Mouse (Mus musculus) hematopoietic stem cell, adult 5-6 weeks (primary cell): ENCODE results near the gene Cds1. TPM values are rescaled to one million over a fixed set of nuclear protein-coding genes. Genes with fewer than 3 reads are reported as not detected.
"Not testable (repeated sequence)": the region's sequence is repeated elsewhere in the genome, so short reads cannot be mapped to it uniquely, and the experiment has no call there.

ENCODE experiments used
- ATAC-seq, 2 experiments: fragments of 125-278 bp in 1 of 2; replicated peaks in 1 of 2; 2 replicates each; pipeline ENCODE4 v1.8.0; 2016 to 2017; ENCODE audit warnings: inconsistent platforms in 2 of 2, mild to moderate bottlenecking in 2 of 2, moderate number of reproducible peaks in 2 of 2, low read depth in 1 of 2, moderate TSS enrichment in 1 of 2; ENCODE audit not compliant: low FRiP score in 2 of 2, poor library complexity in 2 of 2, severe bottlenecking in 2 of 2, insufficient read depth in 1 of 2, low TSS enrichment in 1 of 2
- total RNA-seq: library from RNA; stranded (forward); fragments of 172-1452, 232-1000 nt; gene quantifications from 2 replicates; pipeline ENCODE4 v1.2.3, GENCODE M21; 2017

Cds1 gene
- total RNA-seq, 1 experiment from 2014 or later, result 16.2 TPM

- no peak for ATAC-seq
Observed at GRCm38 (mm10) chr5:101819216-101819615, 54.3 kb downstream of the Cds1 start.

- ATAC-seq, result no peak
Observed at GRCm38 (mm10) chr5:101819844-101820243, 54.9 kb downstream of the Cds1 start.

GRCm38 (mm10) chr5:101821052-101821451 lies 56.1 kb downstream of the Cds1 start:
- ATAC-seq, result no peak

DNA sequence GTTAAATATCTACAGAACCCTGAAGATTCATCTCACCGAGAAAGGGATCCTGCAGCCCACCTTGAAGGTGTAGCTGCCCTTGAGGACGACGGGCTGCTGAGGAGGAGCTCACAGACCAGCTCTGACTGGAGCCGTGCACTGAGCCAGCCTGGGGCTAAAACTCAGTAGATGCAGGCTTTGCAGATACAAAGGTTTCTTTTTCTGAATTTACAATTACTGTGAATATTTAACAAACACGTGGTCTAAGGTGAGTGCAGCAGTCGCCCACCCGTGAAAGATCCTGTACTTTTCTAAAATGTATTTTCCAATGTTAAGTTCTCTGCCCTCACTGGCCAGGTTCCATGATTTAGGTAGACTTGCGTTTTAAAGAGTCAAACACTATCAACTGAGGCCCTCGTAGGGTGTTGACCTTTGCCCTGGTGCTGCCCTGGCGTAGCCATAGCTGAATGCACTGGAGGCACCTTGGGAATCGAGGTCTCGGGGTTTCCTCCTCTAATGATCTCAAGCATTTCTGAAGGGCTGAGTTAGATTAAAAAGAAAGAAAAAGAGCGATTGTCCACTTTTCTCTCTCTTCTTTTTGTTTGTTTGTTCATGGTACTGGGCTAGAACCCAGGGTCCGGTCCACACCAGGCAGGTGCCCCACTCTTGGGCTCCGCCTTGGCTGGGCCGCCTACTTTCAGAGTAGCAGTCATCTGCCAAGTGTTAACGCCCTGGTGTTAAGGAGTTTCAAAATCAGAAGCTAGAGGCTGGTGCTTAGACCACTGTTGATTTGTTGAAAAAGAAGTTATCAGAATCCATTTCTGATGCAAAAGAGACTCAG lies 56.8 kb downstream of the Cds1 start:
- no peak for ATAC-seq

DNA sequence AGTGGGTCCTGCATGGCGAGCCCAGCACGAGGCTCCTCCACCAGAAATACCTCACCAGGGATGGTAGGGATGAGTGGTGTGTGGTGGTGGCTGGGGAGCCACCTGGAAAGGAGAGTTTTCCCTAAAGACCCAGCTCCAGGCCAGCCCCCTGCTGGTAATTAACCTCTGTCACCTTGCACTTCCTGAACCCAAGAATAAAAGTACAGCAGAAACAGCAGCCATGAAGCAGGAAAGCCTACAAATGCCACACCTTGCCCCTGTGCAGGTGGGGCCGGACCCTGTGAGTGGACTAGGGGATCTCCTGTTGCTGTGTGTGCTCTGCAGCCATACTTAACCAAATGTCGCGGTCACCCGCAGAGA lies 57.4 kb downstream of the Cds1 start:
- ATAC-seq, result no peak

DNA sequence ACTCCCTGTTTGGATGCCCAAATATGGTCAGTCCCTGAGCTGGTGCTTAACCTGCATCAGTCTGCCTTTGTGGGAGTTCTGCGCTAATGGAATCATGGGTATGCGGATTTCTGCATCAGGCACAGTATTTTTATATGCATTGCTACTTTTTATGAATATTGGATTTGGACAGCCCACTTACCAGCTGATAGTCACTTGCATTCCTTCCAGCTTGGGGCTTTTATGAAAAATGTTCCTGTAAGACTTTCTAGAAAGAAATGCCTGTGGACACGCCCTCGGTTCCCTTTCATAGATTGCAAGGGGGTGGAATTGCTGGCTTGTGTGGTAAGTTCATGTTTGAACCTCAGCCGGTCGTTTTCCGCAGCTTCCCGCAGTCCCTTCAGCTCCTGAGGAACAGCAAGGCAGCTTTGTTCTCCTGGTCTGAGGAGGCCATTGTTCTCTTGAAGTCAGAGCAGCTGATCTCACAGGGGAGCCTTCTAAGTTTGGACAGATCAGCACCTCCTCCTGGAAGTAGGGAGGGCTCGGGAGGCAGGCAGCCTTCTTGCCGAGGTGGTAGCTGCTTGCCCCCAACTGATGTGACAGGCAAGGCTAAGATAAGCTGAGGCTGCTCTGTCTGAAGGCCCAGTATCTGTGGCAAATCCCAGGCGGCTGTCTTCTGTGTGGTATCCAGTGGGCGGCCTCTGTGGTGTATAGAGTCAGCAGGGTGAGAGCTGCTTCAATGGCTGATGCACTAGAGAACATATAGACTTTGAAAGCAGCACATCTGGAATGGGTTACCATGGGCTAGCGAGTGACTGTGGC lies 60.4 kb downstream of the Cds1 start:
- no peak for ATAC-seq

DNA sequence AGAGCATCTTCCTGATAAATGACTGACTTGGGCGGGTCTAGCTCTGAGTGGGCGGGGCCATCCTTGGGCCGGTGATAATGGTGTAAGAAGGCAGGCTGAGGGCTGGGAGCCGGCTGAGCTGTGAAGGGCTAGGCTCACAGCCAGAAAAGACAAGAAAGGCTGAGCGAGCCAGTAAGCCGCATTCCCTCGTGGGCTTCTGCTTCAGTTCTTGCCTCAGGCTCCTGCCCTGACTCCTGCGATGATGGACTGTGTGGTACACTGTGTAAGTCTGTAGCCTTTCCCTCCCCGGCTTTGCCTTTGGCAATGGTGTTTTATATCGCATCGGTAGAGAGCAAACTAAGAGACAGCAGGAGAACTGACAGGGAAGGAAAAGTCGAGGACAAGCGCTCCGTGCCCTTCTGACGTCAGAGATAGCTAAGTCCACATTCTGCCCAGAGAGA lies 61.6 kb downstream of the Cds1 start:
- peak; percentile 61 to 70 for ATAC-seq

- no peak for ATAC-seq
Observed at GRCm38 (mm10) chr5:101827477-101827876, 62.5 kb downstream of the Cds1 start.

GRCm38 (mm10) chr5:101828932-101829331 lies 64.0 kb downstream of the Cds1 start:
- ATAC-seq, result no peak

- ATAC-seq, result no peak
Observed at GRCm38 (mm10) chr5:101830180-101830579, 65.2 kb downstream of the Cds1 start.

GRCm38 (mm10) chr5:101832042-101832441 lies 67.1 kb downstream of the Cds1 start:
- no peak for ATAC-seq

DNA sequence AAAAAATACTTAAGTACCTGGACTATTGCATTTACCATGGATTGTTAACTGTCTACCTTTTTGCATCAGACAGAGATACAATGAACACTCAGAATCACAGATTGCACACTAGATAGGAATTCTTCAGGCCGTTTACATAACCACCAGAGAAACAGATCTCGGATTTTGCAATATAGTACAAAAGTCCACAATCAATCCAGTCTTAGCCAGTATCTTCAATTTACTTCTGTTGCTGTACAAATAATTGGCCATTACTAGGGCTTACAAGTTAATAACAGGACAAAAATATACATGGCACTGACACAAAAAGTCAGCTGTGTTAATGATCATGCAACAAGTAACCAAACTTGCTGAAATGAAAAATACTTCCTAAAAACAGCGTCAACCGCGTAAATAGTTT lies 68.1 kb downstream of the Cds1 start:
- ATAC-seq, result no peak

DNA sequence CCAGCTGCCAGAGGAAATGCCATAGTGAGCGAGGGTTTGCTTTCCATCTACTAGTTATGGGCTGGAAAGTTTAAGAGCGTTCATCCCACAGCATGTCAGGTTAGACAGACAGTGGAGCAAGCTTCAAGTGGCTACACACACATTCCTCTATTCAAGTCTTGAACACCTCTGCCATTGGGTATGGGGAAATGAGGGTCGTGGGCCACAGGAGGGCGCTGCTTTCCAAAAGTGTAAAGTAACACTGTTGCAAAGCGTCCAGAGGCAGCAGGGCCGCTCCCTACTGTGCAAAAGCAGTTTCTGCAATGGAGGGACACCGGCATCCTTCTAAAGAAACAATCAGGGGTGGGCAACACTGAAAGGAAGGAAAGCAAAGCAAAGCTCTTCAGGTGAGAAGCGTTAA lies 68.9 kb downstream of the Cds1 start:
- ATAC-seq, result no peak

DNA sequence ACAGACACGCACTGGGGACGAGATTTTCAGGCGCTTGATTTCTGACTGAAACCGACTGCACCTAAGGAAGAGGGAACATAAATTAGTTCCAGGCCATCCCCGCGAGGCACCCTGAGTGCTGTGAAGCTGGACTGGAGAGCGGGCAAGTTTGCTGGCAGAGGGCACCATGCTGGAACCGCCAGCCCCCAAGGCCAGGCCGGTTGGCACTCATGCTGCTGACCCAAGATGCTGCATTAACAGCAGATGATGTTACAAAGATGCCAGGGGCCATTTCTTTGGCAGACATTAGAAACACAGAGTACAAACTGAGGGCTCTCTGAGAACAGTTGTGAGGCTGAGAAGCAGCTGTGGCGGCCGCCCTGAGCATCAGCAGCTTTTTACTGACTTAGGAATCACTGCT lies 71.3 kb downstream of the Cds1 start:
- no peak for ATAC-seq

DNA sequence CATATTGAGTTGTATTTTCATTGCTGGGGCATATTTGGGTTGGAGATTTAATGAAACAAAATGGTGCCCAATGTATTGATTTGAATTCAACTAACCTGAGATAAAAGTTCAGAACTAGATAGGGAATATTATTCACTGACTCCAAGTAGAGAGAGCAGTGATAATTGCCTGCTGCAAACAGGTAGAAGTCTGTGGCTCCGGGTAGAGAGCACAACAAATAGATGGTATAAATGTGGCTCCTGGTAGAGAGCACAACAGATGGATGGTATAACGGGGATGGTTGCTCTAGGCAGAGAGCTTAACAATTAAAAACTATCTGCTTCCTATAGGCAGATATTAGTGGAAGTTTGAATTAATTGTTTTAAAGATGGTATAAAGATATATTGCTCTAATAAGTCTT lies 72.7 kb downstream of the Cds1 start:
- ATAC-seq, result not testable (repeated sequence)

DNA sequence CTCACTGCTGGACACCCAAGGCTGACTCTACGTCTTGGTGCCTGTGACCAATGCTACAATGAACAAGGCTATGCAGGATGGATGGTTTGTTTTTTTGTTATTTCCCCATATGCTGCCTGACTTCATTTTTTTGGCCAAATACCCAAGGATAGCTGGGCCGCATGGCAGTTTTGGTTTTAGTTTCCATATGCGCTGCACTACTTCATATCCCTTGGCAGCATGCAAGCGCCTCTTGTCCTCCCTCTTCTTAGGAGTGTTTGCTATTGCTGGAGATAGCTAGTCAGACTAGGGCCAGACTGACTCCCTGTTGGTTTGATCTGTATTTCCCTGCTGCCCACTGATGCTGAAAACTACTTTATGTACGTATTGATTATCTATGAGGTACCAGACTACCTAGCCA lies 75.5 kb downstream of the Cds1 start:
- ATAC-seq, result no peak

GRCm38 (mm10) chr5:101845011-101845410 lies 80.1 kb downstream of the Cds1 start:
- ATAC-seq, result no peak

- no peak for ATAC-seq
Observed at GRCm38 (mm10) chr5:101845930-101846329, 81.0 kb downstream of the Cds1 start.

DNA sequence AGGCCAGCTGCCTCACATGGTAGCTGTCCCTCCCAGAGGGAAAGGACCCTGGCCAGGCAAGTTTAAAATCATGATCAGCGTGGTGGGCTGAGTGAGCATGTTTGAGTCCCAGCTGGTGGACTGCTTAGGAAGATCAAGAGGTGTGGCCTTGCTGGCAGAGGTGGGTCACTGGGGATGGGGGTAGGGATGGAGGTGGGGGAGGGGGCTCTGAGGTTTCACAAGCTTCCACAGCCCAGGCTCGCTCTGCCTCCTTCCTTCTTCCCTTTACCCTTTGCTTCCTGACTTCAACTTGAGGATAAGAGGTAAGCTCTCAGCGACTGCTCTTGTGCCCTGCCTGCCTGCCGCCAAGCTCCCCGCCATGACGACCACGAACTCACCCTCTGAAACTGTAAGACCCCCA lies 82.4 kb downstream of the Cds1 start:
- no peak for ATAC-seq
